Mouse (Mus musculus) erythroid progenitor cell, adult 5-6 weeks (primary cell): Measurements from ENCODE around the gene Adam17. TPM values are rescaled to one million over a fixed set of nuclear protein-coding genes. Genes with fewer than 3 reads are reported as not detected.
"Not testable (repeated sequence)": the region's sequence is repeated elsewhere in the genome, so short reads cannot be mapped to it uniquely, and the experiment has no call there.

ENCODE experiments used
- ATAC-seq: replicated peaks from 2 replicates; pipeline ENCODE4 v1.8.0; 2016; ENCODE audit warnings: moderate number of reproducible peaks, mild to moderate bottlenecking, moderate TSS enrichment, inconsistent platforms; ENCODE audit not compliant: poor library complexity, low FRiP score, severe bottlenecking
- total RNA-seq, 2 experiments: library from RNA; stranded (forward) in 1 of 2; stranded (reverse) in 1 of 2; fragments of 150-400 nt in 1 of 2; fragments of 186-747, 209-891 nt in 1 of 2; gene quantifications; 2 replicates each; pipeline versions ENCODE4 v1.2.3 to v1.2.4; 2015 to 2017; ENCODE audit warnings: low replicate concordance in 2 of 2

The Adam17 gene
- total RNA-seq (2015; ENCODE audit: low replicate concordance) (10.5 and 16.8 TPM in 2 replicates), total RNA-seq (2017; ENCODE audit: low replicate concordance) (26.6 and 29.8 TPM in 2 replicates)

DNA sequence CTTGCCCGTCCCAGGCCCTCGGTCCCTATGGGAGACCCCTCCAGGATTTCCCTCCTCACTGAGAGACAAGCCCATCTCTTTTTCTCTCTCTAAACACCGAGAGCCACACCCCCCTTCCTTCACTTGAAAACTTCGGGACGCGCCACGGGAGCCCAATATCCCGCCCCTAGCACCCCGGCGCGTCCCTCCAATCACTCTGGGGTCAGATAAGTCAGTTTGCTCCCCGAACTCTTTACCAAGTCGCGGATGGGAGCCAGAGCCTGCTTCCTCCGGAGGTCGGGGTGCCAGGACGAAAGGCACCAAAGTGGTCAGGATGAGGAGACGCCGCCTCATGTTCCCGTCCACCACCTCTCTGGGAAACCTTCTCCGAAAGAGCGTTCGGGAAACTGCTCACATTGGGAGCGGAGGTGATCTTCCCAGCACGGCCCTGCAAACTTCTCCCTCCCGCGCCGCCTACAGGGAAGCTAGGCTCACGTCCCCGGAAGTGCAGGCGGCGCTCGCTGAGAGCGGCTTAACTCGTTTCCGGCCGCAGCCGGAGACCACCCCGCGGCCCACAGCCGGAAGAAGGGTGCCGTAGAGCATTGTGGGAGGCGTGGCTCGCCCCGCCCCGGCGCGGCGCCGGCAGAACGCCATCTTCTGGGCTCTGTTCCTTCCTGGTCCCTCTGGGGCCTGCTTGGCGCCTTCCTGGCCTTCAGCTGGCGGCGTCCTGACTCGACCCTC, at the start of gene Adam17:
Gene Adam17, minus strand, starts transcription at position 533 of the 720 bp plus-strand sequence.
- ATAC-seq: peak; percentile 96

DNA sequence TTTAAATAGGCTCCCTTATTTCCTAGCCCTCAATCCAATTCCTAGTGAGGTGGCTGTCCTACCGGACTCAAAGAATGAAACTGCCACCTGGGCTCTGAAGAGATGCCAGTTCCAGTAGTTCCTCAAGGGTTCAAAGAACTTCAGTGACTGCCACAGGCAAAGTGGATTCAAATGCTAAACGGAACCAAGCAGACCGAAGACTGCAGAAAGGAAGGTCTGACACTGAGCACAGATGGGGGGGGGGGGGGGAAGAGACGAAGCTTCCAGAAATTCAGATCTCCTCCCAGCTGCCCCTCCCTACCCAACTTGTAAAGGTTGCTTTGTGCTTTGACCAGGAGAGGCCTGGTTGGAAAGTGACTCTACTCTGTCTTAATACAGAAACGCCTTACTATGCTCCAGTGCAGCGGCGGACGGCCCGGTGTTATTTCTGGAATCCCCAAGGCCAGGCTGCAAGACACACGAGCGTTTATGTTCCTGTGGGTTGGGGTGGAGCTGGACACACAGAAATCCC, 45.2 kb upstream of the Adam17 start:
- ATAC-seq: no peak

DNA sequence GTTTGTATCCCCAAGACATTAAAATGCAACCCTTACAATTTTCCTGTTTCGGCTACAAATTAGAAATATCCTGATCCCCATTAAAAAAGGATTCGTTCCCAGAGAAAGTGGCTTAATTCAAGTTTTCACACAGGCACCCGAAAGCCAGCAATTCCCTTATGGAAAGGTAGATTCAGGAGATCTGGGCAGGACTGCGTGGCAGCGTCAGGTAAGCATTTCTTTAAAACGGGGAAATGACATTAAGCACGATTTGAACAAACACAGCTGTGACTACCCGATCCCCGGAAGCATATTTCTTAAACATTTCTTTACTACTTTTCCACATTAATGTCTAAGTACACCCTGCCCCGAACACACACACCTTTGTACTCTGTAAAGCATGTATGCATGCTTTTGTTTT, 44.7 kb upstream of the Adam17 start:
- ATAC-seq: no peak

DNA sequence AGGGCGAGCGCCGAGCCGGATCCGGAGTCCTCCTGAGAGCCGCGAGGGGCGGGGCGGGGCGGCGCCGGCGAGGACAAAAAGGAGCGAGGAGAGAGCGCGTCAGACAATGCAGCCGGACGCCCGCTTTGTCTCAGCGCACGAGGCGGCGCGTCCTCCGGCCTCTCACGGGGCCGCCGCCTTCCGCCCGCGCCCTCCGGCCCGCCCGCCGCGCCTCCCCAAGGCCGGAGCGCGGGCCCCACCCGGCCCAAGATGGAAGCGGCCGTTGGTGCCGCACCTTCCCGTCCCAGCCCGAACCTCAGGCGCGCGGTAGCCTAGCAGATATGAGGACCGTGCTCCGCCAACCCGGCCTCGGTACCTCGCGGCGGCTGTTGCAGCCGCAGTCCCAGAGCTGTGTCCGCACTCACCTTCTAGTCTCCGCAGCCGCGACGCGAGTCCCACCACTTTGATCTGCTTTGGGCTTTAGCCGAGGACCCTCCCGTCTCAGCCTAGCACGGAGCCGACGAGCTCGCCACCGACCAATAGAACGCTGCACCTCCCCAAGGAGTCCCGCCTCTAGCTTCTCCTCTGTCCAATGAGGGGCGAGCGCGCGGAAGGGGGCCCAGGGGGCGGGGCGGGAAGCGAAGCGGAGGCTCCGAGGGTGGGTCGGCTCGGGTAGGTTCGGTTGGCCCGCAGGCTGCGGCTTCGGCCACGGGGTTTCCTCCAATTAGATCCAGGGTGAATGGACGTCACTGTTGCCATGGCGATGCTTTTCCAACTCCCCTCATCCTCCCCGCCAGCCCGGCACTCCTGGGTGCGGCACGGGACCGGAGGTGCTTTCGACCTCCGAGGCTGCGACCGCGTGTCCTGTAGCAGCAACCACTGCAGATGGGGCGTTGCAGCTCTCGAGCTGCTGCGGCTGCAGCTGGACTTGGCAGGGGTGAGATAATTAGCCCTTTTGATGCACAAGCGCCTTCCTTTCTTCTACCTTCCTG, 44.0 kb upstream of the Adam17 start, which contains the start of gene Ywhaq:
Gene Ywhaq, minus strand, starts transcription at position 538 of the 971 bp plus-strand sequence.
- ATAC-seq: peak; percentile 93

DNA sequence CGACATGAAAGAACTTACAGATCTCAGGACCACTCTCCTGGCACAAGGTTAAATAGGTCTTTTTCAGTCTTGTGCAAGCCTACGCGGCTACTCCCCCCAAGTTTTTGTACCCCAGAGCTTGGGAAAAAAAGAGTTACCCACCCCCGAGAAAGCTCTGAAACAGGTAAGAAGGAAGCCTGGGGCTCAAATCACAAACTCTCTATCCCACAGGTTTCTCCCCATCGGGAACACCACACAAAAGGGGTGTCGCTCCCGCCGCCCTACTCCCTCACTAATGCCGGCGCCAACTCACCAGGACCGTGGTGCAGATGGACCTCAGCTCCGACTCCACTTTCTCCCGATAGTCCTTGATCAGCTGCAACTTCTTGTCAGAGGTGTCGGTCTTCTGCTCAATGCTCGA, 43.1 kb upstream of the Adam17 start:
- no peak for ATAC-seq

DNA sequence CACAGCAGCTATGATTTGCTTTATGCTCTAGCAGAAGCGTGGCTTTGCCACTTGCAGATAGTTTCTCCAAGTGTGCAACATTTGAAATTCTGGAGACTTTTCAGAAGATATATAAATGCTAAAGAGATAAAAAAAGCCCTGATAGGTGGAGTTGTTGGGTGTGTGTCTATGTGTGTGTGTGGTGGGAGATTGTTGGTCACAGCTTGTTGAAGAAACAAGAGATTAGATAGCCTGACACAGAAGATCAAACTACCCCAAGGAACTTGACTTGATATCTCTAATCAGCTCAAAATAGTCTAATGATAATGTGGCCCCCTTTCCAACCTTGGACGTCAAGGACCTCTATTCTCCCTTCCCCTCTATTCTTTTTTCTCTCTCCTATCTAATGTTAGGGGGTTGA, 37.2 kb upstream of the Adam17 start:
- no peak for ATAC-seq

DNA sequence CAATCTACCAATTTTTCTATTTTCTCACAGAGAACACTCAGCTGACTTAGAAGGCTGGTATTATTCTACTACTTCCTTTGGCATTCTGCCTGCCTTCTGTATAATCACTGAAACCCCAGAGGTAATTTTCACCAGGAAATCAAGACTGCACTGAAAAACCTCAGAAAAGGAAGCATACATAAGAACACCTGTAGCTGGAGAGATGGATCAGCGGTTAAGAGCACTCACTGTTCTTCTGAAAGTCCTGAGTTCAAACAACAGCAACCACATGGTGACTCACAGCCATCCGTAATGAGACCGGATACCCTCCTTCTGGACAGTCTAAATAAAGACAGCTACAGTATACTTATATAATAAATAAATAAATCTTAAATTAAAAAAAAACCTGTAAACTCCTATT, 36.2 kb upstream of the Adam17 start:
- ATAC-seq: no peak

DNA sequence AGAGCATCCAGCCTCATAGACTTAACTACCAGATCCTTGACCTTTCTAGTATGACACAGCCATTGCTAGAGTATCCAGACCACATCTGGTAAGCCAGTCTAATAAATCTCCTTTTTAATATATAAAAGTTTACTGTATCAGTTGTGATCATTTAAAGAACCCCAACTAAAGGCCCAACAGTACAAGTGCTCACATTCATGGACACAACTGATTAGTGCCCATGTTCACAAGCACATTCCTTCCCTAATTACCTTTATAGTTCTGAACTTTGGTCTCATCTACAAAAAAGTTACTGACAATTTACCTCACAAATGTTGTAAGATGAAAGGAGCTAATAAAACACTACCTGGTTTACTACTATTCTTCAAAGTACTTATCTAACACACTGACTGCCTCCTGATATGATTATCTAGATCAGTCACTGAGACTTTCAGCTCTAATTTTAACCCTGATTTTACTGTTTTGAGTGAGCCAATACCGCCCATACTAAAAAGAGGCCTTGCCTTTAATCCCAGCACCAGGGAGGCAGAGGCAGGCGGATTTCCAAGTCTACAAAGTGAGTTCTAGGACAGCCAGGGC, 35.4 kb upstream of the Adam17 start:
- no peak for ATAC-seq

DNA sequence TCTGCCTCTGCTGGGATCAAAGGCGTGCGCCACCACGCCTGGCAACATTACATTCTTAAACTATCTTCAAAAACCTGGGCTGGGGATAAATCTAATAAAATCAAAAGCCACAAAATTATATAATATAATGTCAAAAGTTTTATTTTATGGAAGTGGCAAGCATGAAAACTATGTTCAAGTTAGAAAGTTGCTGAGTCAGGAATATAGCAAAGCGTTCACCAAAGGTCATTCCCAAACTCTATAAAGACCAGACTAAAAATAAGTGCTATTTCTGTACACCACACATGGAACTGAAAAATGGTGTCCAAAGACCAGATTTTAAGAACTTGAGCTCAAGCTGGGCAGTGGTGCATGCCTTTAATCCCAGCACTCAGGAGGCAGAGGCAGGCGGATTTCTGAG, 29.3 kb upstream of the Adam17 start:
- ATAC-seq: no peak

DNA sequence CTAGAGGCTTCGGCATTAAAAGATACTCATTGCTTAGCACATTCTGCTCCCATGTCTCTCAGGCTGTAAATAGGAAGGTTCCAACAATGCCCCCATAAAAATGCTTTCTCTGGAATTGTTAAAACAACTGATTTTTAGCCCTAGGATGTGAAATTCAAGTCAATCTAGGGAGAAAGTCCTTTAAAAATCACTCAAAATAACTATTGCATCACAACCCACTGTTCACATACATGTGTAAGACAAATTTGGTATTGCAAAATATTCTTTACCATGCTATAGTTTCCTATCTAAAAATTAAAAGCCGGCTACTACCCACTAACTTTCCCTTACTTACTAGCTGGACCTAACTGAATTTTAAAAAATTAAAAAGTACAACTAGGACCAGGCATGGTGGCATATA, 12.8 kb upstream of the Adam17 start:
- ATAC-seq: no peak

DNA sequence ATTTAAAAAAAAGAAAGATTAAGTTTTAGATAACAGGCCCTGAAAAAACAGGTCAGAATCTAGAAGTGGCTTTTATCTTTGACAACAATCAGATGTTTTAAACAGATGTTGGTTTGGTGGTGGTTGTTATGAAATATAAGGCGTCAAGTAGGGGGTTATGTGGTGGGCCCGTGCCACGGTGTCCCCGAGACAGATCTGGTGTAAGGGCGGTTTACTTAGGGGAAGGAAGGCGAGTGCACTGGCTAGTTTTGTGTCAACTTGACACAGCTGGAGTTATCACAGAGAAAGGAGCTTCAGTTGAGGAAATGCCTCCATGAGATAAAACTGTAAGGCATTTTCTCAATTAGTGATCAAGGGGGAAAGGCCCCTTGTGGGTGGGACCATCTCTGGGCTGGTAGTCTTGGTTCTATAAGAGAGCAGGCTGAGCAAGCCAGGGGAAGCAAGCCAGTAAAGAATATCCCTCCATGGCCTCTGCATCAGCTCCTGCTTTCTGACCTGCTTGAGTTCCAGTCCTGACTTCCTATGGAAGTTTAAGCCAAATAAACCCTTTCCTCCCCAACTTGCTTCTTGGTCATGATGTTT, 5.4 kb upstream of the Adam17 start:
- not testable (repeated sequence) for ATAC-seq

DNA sequence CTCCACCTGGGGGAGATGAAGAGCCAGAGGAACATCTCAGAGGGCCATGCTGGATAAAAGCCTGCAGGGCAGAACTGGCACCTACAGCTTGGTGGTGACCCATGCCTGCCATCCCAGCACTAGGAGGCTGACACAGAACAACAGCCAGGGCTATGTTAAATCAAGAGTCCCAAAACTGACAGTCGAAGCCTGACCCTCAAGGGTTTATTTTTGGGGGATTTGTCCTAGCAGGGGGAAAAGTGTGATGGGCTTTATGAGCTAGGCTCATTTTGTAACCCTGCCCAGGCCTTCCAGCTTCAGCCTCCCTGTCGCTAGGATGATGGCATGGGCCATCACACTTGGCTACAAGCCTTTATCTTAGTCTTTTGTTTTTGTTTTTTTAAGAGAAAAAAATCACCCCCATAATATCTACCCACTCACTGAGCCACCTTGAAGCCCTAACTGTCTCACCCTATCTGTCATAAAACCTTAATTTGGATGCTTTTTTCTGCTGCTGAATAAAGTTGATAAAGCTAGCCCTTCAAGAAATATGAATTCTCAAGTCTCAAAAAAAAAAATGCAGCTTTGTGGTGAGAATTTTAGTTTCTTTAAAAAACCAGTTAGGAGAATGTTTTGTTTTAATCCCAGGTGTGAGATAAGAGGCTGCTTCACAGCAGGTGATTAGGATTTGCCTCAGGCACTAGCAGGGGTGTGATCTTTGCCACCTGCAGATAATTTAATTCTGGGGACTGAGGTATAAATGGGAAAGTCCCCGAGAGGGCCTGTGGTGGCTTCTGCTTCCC, 2.1 kb upstream of the Adam17 start:
- no peak for ATAC-seq

DNA sequence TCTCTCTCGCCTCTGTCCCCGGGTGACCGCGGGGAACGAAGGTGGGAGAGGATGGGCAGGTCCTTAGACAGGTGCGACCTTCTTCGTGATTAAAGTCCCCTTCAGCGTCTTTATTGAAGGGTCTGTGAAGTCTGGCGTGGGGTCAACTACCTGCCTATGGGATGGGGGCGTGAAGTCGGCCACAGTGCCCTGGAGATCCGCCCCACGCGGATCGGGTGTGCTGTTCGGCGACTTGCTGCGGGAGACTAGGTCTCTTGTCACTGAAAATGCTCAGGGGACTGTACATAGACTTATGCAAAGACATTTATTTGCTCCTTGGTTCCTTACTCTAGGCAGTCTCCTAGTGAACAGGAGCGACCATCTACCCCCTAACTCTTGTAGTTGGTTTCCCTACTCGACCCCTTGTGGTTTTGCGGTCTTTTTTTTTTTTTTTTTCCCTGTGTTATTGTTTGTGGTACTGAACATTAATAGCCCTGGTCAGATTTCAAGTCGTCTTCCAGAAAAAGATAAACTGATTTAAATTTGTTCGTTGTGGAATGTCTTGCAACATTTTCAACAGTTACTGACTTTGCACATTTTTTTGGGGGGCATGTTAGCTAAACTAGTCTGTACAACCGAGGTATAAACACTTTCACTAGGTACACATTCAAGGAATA, 516 bp upstream of the Adam17 start:
- peak; percentile 37 for ATAC-seq

DNA sequence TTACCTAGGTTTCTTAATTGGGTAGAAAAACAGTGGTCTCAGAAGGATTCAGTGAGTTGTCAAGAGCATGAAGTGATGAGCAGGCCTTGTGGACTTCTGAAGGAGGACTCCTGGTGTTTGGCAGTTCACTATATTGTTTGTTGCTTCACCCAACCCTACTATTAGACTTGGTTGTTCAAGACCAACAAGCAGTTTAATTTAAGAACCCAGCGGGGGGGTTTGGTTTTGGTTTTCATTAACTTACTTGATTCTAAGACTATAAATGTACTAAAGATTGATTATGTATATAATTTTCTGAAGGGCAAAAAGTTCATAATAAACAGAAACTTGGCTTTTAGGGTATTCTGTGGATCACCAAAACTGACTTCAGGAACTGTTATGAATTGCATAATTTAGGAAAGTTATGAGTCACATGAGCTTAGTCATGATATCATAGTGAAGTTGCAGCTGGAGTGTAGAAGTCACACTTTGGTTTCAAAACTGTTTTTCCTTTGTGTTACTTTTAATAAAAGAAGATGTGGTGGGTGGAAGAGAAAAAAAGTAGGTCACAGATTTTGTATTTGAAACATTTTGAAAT, 3.3 kb downstream of the Adam17 start:
- no peak for ATAC-seq

DNA sequence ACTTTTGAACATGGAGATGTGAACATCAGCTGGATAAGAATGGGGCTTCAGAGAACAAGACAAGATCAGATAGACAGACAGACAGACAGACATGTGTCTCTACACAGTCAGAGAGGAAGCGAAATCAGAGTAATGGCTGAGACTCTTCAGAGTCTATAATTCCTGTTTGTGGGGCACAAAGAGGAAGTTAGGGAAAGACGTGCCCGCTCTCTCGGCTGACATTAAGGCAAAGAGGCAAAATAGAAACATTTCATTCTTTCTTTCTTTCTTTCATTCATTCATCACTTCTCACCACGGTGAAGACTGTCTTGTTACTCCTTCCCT, 4.4 kb downstream of the Adam17 start:
- no peak for ATAC-seq

DNA sequence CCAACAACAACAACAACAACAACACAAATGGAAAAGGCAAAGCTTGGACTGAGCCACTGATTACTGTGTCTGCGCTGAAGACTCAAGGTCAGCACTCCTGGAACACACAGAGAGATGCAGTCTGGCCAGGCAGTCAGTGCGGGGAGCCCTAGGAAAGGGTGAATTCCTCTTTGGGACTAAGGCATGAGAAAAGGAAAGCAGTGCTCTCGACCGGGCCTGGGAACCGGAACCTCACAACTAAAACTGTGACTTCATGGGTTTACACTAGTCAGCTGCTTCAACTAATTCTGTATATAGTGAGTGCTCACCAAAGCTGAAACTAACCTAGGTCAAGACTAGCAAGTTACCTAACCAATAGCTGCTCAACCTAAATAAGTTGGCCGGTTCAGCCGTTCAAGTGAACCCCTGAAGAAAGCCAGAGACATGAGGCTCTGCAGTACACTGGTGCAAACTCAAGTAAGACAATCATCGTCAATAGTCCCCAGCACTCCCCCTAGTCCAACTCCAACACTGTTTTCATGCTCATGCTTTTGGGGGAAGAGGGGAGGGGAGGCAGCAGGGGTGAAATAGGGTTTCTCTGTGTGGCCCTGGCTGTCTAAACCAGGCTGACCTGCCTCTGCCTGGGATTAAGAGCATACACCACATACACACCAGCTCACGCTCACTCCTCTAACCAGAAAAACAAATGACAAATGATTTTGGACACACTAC, 4.9 kb downstream of the Adam17 start:
- no peak for ATAC-seq

DNA sequence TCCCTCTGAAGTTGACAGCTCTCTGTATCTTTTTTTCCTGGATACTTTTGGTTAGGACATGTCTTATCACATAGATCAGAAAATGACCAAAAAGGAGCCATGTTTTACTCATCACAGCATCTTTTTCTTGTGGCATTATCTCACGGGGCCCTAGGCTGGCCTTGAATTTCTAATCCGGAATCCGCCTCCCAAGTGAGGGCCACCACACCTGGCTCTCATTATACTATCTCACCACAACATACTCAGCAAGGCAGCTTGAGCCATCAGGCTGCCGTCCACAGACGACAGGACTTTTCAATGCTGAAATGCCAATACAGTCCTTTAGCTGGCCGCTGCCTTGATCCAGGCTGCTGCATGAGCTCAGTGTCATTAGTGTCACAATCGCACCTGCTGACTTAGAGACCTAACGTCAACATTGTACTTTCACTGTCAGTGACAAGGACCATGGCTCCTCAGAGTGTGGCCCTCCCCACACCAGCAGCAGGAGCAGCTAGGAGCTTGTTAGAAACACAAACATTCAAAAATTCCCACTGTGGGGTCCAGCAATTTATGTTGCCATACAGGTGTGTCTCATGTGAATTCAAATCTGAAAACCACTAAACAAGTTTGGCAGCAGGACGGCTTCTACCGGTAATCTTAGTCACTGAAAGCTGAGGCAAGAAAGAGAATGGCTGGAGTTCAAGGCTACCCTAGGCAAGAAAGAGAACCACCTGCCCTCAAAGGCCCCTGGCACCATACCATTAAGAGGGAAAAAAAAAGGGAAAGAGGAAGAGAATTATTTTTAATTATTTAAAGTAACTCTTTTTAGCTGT, 8.6 kb downstream of the Adam17 start:
- ATAC-seq: no peak
